Mouse (Mus musculus): ENCODE data around the gene Kirrel2. TPM values are rescaled to one million over a fixed set of nuclear protein-coding genes. Genes with fewer than 3 reads are reported as not detected.

Kirrel2 gene
- polyA plus RNA-seq, 1 experiment from 2014 or later, result 0.47 TPM

DNA sequence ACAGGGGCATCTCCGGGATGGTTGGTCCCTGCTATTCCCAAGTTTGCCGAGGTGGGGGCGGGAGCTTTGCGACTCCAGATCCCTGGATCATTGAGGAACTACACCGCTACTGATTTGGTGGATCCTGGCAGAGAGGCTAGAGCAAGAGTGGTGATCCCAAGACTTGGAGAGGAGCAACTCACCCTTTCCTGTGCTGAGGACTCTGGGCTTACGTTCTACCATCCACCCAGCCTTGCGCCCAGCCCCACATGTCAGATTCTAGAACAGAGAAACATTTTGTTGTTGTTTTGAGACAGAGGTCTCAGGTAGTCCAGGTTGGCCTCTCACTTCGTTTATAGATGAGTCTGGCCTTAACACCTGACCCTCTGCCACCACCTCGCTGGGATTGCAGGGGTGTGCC is 34.9 kb downstream of the Kirrel2 start:
- no peak; the same call in 1 of the 2 replicates for ATAC-seq (replicated peaks)
- H3K27ac ChIP-seq (replicated peaks), result peak overlapping the region; percentile 62

DNA sequence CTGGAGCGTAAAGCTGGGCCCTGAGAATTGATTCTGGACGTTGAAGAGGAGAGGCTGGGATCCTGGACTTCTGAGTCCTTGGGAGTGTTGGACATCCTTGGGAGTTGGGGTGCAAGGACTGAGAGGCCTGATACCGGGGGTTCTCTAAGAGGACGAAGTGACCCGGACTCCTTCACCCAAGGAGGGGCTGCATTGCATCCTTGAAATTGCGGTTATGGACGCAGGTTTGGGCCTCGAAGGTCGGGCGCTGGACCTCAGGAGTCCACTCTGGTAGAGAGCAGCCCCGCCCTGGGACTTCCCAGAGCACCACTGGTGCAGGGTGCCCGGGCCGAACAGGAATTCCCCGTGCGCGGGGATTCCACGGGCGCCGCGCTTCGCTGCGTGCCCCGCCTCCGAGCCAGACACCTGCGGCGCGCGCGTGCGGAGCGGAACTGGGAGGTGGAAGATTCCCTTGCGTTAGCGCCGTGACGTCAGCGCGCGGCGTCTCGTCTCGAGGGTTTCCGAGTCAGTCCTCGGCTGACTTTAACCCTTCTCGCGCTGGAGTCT is 35.5 kb downstream of the Kirrel2 start:
- ATAC-seq (replicated peaks), result peak; percentile 89
- Histone ChIP-seq H3K27me3 (no peaks in the 10 kb centered on the region), H3K9me3 (no peaks in the 10 kb centered on the region), H3K27ac (replicated peaks) (peak overlapping the region; percentile 62), H3K4me3 (peak overlapping the region; percentile 53), H3K9ac (replicated peaks) (peak overlapping the region; percentile 62), H3K36me3 (peaks cover 12% of the 10 kb centered on the region; the same call in 1 of the 2 replicates), H3K4me2 (replicated peaks) (peak overlapping the region; percentile 94), H3K4me1 (peaks cover 20% of the 10 kb centered on the region)
- under 1% methylated on average over 45 of the region's 45 CpGs for WGBS

More for the DNA sequence above, 34.9 kb downstream of the Kirrel2 start:
- WGBS, result 14% methylated on average over 9 of the region's 9 CpGs
- H3K27me3 ChIP-seq, result no peaks in the 10 kb centered on the region
- H3K9me3 ChIP-seq, result no peaks in the 10 kb centered on the region
- H3K9ac ChIP-seq (replicated peaks), result peak overlapping the region; percentile 62
- peak overlapping the region; percentile 53 for H3K4me3 ChIP-seq
- H3K4me2 ChIP-seq (replicated peaks), result peak overlapping the region; percentile 94
- H3K36me3 ChIP-seq, result peaks cover 12% of the 10 kb centered on the region; the same call in 1 of the 2 replicates
- H3K4me1 ChIP-seq, result peaks cover 20% of the 10 kb centered on the region

DNA sequence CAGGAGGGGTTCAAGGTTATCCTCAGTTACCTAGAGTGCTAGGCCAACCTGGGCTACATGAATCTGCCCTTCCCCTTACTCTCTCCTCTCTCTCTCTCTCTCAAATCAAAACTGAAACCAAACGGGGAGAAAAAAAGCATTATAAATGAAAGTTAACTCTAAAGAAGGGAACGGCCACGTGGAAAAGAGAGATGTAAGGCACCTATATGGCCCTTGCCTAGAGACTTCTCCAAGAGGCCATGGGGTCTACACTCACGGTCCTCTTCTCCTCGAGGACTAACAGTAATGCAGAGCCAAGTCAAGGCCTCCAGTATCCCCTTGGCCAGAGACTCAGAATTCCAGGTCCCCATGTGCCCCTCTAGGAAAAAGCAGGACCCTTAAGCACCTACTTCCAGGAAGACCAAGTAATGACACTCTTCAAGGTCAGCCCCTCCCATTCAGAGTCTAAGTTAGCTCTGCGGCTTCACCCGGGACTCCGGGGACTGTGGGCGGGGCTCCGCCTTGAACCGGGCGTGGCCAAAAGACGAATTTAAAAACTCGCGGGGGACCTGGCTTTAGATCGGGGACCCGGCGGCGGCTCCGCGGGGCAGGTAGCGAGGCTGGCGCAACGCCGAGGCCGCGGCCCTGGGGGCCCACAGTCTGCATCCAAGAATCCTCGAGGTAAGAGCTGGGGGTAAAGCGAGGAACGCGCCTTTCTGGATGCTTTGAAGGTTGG is 36.2 kb downstream of the Kirrel2 start, which contains the start of gene Nfkbid:
Gene Nfkbid (plus strand): TSS at position 558 of the 715 bp plus-strand sequence.
- peak within 1 kb of the TSS; percentile 53 for H3K4me3 ChIP-seq
- H3K4me2 ChIP-seq (replicated peaks), result peak within 1 kb of the TSS; percentile 94
- no peaks in the 10 kb centered on the region for H3K27me3 ChIP-seq
- H3K4me1 ChIP-seq, result peaks cover 20% of the 10 kb centered on the region
- peaks cover 6% of the 10 kb centered on the region; the same call in 1 of the 2 replicates for H3K36me3 ChIP-seq
- ATAC-seq (replicated peaks), result peak; percentile 26; the same call in 1 of the 2 replicates
- H3K27ac ChIP-seq (replicated peaks), result peak within 1 kb of the TSS; percentile 62
- no peaks in the 10 kb centered on the region for H3K9me3 ChIP-seq
- peak within 1 kb of the TSS; percentile 62 for H3K9ac ChIP-seq (replicated peaks)
- 9% methylated on average over 31 of the region's 31 CpGs for WGBS

GRCm38 (mm10) chr7:30420673-30421072 is 36.8 kb downstream of the Kirrel2 start:
- no peak overlapping the region for H3K9ac ChIP-seq (replicated peaks)
- no peak overlapping the region for H3K4me3 ChIP-seq
- no peaks in the 10 kb centered on the region for H3K9me3 ChIP-seq
- peaks cover under 1% of the 10 kb centered on the region; the same call in 1 of the 2 replicates for H3K36me3 ChIP-seq
- no peak overlapping the region for H3K27ac ChIP-seq (replicated peaks)
- peaks cover 20% of the 10 kb centered on the region for H3K4me1 ChIP-seq
- ATAC-seq (replicated peaks), result no peak
- H3K4me2 ChIP-seq (replicated peaks), result no peak overlapping the region
- no peaks in the 10 kb centered on the region for H3K27me3 ChIP-seq
- WGBS, result 88% methylated on average over 3 of the region's 3 CpGs

DNA sequence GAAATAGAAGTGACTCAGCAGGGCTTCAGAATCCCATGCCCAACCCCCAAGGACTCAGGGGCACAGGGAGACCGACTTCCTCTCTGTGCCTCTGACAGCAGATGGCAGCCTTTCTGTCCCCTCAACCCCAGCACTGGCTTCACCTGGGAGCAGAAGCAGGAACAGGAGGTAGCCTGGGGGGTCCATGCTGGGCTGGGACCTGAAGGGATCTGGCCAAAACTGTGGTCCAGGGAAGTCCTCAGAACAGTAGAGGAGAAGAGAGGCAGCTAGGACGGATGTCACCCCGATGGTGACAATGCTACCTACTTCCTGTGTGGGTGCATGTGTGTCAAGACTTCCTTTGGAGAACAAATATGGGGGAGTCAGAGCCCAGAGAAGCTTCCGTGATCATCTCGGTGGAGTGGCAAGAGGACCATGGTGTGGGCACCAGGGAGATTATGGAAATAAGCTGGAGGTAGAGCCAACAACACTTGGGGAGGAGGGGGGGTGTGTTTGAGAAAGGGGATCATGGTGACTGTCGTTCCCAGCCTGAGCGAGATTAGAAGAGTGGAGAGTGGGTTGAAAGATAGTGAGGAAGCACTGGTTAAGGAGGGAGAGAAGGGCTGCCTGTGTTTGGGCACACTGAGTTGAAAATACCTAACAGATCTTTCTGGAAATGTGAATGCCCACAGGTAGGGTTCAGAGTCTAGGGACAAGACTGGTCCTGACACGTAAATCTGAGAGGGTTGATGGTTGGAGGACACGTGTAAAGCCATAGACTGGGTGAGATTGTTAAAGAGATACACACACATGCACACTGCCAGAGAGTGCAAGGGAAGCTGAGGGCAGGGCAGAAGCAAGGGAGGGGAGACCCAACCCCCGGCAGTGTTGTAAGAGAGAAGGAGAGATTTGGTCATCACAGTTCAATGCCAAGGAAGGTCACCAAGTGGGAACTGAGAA is 37.7 kb downstream of the Kirrel2 start, which contains the start of gene Hcst:
Gene Hcst (minus strand): TSS at position 294 of the 939 bp plus-strand sequence.
- WGBS, result 72% methylated on average over 10 of the region's 10 CpGs
- no peak for ATAC-seq (replicated peaks)

GRCm38 (mm10) chr7:30417856-30418255 is 39.6 kb downstream of the Kirrel2 start:
- H3K9ac ChIP-seq (replicated peaks), result no peak overlapping the region
- H3K27me3 ChIP-seq, result no peaks in the 10 kb centered on the region; the same call in 1 of the 2 replicates
- H3K4me1 ChIP-seq, result peaks cover 13% of the 10 kb centered on the region
- H3K4me3 ChIP-seq, result no peak overlapping the region
- no peak for ATAC-seq (replicated peaks)
- no peaks in the 10 kb centered on the region for H3K36me3 ChIP-seq
- no peaks in the 10 kb centered on the region for H3K9me3 ChIP-seq
- no peak overlapping the region for H3K27ac ChIP-seq (replicated peaks)
- 82% methylated on average over 9 of the region's 9 CpGs for WGBS
- no peak overlapping the region for H3K4me2 ChIP-seq (replicated peaks)

More for the DNA sequence above, 37.7 kb downstream of the Kirrel2 start, which contains the start of gene Hcst:
- Histone ChIP-seq H3K27ac (replicated peaks) (no peak within 1 kb of the TSS), H3K4me3 (no peak within 1 kb of the TSS), H3K27me3 (no peaks in the 10 kb centered on the region), H3K4me1 (peaks cover 20% of the 10 kb centered on the region), H3K36me3 (no peaks in the 10 kb centered on the region), H3K9me3 (no peaks in the 10 kb centered on the region), H3K9ac (replicated peaks) (no peak within 1 kb of the TSS), H3K4me2 (replicated peaks) (no peak within 1 kb of the TSS)

GRCm38 (mm10) chr7:30413596-30413995 is 43.9 kb downstream of the Kirrel2 start, which contains the start of gene Tyrobp:
Tyrobp (plus strand) TSS chr7:30413760.
- ATAC-seq (replicated peaks), result no peak
- H3K27me3 ChIP-seq, result no peaks in the 10 kb centered on the region; the same call in 1 of the 2 replicates
- H3K4me2 ChIP-seq (replicated peaks), result no peak within 1 kb of the TSS
- WGBS, result 73% methylated on average over 5 of the region's 5 CpGs
- no peaks in the 10 kb centered on the region for H3K36me3 ChIP-seq
- no peak within 1 kb of the TSS for H3K4me3 ChIP-seq
- no peak within 1 kb of the TSS for H3K9ac ChIP-seq (replicated peaks)
- no peak within 1 kb of the TSS for H3K27ac ChIP-seq (replicated peaks)
- no peaks in the 10 kb centered on the region for H3K9me3 ChIP-seq
- no peaks in the 10 kb centered on the region for H3K4me1 ChIP-seq

- H3K27ac ChIP-seq (replicated peaks), result no peak overlapping the region
- H3K27me3 ChIP-seq, result no peaks in the 10 kb centered on the region; the same call in 1 of the 2 replicates
- H3K9me3 ChIP-seq, result no peaks in the 10 kb centered on the region
- no peaks in the 10 kb centered on the region for H3K4me1 ChIP-seq
- H3K4me2 ChIP-seq (replicated peaks), result no peak overlapping the region
- WGBS, result 66% methylated on average over 4 of the region's 4 CpGs
- no peaks in the 10 kb centered on the region for H3K36me3 ChIP-seq
- H3K9ac ChIP-seq (replicated peaks), result no peak overlapping the region
- no peak overlapping the region for H3K4me3 ChIP-seq
- ATAC-seq (replicated peaks), result no peak
Measured at GRCm38 (mm10) chr7:30412735-30413147, 44.7 kb downstream of the Kirrel2 start.

DNA sequence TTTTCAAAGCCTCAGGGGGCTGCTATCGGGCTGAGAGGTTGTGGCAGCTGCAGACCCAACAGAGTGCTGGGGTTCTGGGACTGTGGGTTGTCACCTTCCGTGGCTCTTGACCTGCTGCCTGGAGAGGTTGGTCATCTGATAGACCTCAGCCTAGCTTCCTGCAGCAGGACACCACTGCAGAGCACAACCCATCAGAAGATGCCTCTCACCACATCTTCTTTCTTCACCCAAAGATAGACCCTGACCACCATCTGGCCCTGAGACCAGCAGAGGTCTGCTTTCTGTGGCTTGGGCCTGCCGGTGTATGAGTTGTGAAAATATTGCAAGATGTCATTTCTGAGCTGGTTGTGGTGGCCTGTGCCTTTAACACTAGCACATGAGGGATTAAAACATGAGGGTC is 46.5 kb downstream of the Kirrel2 start:
- Histone ChIP-seq H3K9ac (replicated peaks) (no peak overlapping the region), H3K36me3 (no peaks in the 10 kb centered on the region), H3K4me2 (replicated peaks) (no peak overlapping the region), H3K4me3 (no peak overlapping the region), H3K27me3 (no peaks in the 10 kb centered on the region; the same call in 1 of the 2 replicates), H3K27ac (replicated peaks) (no peak overlapping the region), H3K9me3 (no peaks in the 10 kb centered on the region), H3K4me1 (no peaks in the 10 kb centered on the region)
- ATAC-seq (replicated peaks), result no peak
- 88% methylated on average over 3 of the region's 3 CpGs for WGBS

- ATAC-seq (replicated peaks), result no peak
- H3K27me3 ChIP-seq, result no peaks in the 10 kb centered on the region; the same call in 1 of the 2 replicates
- H3K4me1 ChIP-seq, result no peaks in the 10 kb centered on the region
- no peak overlapping the region for H3K9ac ChIP-seq (replicated peaks)
- H3K9me3 ChIP-seq, result no peaks in the 10 kb centered on the region
- no peak overlapping the region for H3K4me2 ChIP-seq (replicated peaks)
- H3K27ac ChIP-seq (replicated peaks), result no peak overlapping the region
- H3K36me3 ChIP-seq, result no peaks in the 10 kb centered on the region
- H3K4me3 ChIP-seq, result no peak overlapping the region
- 80% methylated on average over 2 of the region's 2 CpGs for WGBS
Measured at GRCm38 (mm10) chr7:30409789-30410188, 47.7 kb downstream of the Kirrel2 start.

DNA sequence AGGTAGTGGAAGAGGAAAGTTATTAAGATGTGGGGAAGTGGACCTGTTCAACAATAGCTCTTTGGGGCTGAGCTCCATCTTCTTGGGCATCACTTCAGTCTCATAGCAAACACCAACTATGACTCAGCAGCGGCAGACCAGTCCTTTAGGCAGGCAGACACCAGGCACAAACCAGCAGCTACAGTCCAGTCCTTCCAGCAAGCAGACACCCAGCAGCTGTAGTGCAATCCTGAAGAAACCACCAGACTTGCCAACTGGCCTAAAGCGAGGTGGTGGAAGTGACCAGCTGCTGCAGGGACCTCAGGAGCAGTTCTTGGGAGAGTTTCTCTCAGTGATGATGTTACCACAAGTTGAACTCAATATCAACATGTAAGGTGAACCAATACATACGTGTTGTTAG is 48.9 kb downstream of the Kirrel2 start:
- no peak overlapping the region for H3K27ac ChIP-seq (replicated peaks)
- H3K4me1 ChIP-seq, result no peaks in the 10 kb centered on the region
- H3K36me3 ChIP-seq, result no peaks in the 10 kb centered on the region
- H3K9me3 ChIP-seq, result no peaks in the 10 kb centered on the region
- no peaks in the 10 kb centered on the region; the same call in 1 of the 2 replicates for H3K27me3 ChIP-seq
- H3K4me2 ChIP-seq (replicated peaks), result no peak overlapping the region
- no peak overlapping the region for H3K9ac ChIP-seq (replicated peaks)
- no peak overlapping the region for H3K4me3 ChIP-seq
- 85% methylated on average over 3 of the region's 3 CpGs for WGBS
- no peak for ATAC-seq (replicated peaks)
